Mouse (Mus musculus): Measurements from ENCODE around the gene Gmfg.

The Gmfg gene

GRCm38 (mm10) chr7:28482854-28483253, 45.6 kb downstream of the Gmfg start:
- DNase-seq (ENCODE audit: inconsistent ontology term): no peak

- DNase-seq (ENCODE audit: inconsistent ontology term): no peak
Observed at GRCm38 (mm10) chr7:28484192-28484591, 46.9 kb downstream of the Gmfg start.

- peak; percentile 37 for DNase-seq (ENCODE audit: inconsistent ontology term)
Observed at GRCm38 (mm10) chr7:28488030-28488491, 50.8 kb downstream of the Gmfg start.

- DNase-seq (ENCODE audit: inconsistent ontology term): peak; percentile 16
Observed at GRCm38 (mm10) chr7:28490410-28490809, 53.2 kb downstream of the Gmfg start.

GRCm38 (mm10) chr7:28490903-28491302, 53.7 kb downstream of the Gmfg start:
- DNase-seq (ENCODE audit: inconsistent ontology term): no peak

GRCm38 (mm10) chr7:28492310-28492709, 55.1 kb downstream of the Gmfg start:
- DNase-seq (ENCODE audit: inconsistent ontology term): no peak

GRCm38 (mm10) chr7:28495426-28495825, 58.2 kb downstream of the Gmfg start:
- DNase-seq (ENCODE audit: inconsistent ontology term): no peak

Data from Muller cell, postnatal 12 days (primary cell).